Mouse (Mus musculus) megakaryocyte, embryonic 14.5 days (primary cell): ENCODE results near the gene Nfyc.

Source experiments
- FLI1 ChIP-seq: IDR thresholded peaks from 2 replicates; pipeline ENCODE4 v1.6.1; 2012; ENCODE audit warnings: low read length, inconsistent platforms, mixed read lengths
- GATA1 ChIP-seq: IDR thresholded peaks from 3 replicates; pipeline ENCODE4 v1.6.1; 2012; ENCODE audit warnings: mixed read lengths, low read length, inconsistent platforms, borderline replicate concordance

- TF ChIP-seq GATA1, result no peak
- TF ChIP-seq FLI1, result no peak
Measured at GRCm38 (mm10) chr4:120731030-120731644, 100.2 kb downstream of the Nfyc start.
